Mouse (Mus musculus): ENCODE measurements at regions not wholly inside any gene's neighbourhood (a gene's known extent, or its start where the extent isn't known, plus 50 kb on each side); places are given as distances from the start of the nearest gene placed in this dataset.

DNA sequence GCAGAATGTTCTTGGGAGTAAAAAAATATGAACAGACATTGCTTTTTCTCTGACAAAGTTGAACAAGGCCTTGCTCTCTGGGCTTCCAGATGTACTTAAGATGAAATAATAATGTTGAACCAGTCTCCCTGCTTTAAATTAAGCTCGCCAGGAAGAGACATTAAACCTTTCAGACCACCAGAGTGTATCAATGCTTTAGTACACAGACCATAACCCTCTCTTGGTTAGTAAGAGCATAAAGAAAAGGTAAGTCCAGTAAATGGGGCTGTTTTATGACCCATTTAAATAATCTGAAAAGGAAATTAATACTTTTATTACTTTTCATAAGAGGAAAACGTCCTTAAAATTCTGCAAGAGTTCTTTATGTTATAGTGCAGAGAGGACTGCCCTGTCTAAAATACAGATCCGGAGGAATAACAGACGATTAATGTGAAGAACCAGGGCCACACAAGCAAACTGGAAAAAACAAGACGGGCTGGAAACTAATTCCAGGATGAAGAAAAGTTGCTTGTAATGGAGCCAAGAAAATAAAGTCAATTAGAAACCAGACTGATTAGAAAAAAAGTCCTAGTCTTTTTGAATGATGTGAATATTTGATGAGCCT lies 74.4 kb downstream of the Mettl11b start:
- DNase-seq (ENCODE audit: low read depth, low spot score) = no peak

DNA sequence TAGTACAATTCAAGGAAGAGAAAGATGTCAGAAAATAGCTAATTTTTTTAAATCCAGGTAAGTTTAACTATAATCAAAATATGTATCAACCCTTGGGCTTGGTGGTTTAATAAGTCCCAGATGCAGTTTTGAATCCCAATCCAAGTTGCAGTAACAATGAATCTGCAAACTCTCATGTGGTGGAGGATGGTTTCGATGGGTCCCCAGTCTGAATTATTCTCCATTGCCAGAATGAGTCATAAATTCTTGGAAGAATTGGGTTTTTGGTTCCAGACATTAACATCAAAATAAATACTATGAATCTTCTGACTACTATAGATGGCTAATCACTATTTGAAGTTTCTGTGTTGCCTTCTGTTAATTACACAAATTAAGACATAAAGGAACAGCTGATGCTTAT lies 82.9 kb downstream of the Mettl11b start:
- DNase-seq (ENCODE audit: low read depth, low spot score) = no peak

DNA sequence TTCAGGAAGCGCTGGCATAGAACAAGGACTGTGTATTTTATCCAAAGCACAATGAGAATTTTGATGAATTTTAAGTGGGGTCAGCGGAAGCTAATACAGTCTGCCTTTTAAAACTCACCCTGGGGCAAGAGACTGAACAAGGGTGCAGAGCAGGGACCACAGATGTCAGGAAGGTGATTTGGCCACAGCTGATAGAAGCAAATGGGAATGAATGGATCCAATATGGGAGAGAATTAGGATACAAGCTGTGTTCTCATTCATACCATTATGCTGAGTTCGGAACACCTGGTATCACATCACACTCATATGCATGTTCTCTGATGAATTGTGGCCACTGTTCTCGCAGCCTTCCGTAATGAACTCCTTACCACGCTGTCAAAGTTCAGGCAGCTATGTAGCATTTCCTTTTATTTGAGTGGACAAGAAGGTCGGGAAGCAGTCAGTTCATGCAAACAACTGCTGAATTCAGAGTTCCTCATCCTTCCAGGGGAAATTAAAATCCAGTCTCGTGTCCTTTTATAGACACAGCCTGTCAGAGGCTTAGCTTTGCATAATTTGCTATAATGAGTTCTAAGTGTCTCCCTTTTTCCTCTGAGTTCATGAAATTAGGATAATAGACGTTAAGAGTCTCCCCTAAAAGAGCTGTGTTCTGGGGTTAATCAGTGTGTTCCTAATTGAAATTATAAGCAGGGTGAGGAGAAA lies 84.4 kb downstream of the Mettl11b start:
- DNase-seq (ENCODE audit: low read depth, low spot score) = no peak

DNA sequence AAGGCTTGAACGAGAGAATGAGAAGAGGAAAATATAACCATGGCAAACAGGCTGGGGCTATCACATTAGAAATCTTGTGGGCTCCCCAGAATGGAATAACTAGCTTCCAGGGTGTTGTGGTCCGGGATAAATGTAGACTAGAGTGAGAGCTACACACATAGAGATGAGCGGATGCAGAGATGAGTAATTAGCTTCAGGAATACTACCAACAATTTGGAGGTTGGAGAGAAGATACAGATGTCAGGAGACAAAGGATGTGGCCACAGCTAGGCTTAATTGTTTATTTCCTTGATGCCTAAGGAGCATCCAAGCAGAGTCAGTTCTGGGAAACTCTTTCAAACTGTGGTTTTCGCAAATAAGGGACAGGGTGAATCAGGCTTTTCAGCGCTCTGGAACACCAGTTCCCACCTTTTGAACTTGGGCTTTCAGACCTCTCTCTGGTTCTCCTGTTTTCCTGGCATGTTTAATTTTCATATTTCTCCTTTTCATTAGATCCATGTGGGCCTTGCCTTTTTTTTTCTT lies 94.7 kb downstream of the Mettl11b start:
- DNase-seq (ENCODE audit: low read depth, low spot score) = no peak

DNA sequence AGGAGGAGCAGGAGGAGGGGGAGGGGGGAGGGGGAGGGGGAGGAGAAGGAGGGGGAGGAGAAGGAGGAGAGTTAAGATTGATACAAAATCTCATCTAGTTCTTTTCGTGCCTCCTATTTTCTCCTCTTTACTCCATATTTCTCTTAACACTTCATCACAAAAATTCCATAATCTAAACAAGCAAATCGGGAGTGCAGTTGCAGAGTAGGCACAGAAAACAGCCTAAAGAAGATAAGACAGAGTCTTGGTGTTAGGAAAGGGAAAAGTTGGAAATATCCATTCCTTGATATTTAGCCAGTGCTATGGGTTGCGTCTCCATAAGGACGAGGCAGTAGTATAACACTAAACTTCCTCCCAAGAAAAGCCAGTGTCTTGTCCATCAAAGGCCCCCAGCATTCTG lies 100.1 kb downstream of the Mettl11b start:
- DNase-seq (ENCODE audit: low read depth, low spot score) = no peak

DNA sequence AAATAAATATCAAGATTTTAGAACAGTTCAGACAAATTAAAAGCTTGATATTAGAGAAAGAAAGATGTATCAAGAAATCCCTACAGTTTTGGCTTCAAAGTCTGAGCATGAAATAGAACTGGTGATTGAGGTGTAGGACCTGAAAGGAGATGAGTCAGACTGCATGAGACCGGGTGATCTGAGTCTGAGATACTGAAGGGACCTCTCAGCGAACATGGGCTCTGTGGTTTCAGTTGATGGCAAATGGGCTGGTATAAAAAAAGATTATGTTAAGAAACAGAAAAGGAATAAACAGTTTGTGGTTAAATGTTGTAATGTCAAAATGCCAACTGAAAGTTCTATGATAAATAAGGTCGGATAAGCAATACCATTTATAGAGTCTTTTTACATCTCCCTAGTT lies 103.7 kb downstream of the Mettl11b start:
- DNase-seq (ENCODE audit: low read depth, low spot score) = no peak

DNA sequence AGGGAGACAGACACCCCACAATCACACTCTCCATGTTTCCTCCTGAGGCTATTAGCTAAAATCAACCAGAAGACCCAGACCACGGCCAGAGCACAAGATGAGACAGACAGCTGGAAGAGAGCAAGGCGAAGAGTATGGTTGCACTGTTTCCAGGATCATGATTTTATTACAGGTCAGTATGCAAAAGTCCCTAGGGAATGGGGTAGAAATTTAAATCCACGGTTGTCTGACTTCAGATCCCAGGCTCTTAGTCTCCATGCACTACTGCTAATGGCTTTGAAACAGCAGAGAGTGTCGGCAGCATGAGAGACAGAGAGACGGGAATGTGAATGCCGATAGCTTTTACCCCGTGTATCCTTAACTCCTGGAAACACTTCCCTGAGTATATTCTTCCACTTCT lies 105.2 kb downstream of the Mettl11b start:
- peak; percentile 14 for DNase-seq (ENCODE audit: low read depth, low spot score)

DNA sequence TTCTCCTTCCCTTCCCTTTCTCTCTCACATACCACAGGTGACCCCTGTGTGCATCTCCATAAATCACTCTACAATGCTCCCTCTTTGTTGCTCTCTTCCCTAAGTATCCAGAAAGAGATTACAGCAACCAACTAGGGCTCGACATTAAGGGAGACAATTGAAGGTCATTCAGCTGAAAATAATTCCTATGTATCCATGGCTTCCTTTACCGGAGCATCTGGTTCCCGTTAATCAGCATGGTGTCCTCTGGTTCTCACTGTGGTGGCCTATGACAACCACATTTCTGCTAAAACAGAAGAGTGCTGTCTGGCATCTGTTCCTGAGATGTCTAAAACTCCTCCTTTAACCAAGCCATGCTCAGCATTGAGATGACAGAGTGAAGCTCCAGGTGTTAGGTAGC lies 106.9 kb downstream of the Mettl11b start:
- DNase-seq (ENCODE audit: low read depth, low spot score) = peak; percentile 24

DNA sequence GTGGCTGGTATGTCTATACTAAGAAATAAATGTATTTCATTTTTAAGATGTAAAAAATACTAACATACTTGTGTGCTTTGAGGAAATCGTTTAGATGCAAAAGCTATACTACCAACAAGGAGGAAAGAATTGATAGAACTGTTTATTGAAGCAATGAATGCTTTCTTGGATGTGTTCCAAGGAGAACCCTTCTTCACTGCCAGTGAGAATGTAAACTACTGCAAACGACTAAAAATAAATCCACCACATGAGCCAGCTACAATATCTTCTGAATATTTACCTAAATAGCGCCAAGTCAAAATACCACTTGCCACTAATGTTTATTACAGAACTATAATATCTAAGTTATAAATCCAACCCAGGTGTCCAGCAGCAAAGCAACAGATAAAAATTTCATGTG lies 108.4 kb downstream of the Mettl11b start:
- no peak for DNase-seq (ENCODE audit: low read depth, low spot score)

DNA sequence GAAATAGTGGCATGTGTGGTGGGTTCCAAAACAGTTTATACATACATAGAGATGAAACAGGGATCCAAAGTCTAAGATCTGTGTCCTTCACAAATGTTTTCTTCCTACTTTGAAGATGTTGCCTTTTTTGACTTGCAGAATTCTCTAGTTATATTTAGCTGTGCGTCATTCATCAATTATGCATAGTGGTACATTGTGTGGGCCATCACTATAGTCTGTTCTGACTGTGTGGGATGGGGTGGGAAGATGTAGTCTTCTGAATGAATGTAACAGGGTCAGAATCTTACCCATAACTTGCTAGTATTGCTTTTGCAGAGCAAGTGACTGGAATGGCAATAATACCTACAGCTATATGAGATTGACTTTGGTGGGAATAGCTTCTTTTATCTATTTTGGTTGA lies 116.6 kb downstream of the Mettl11b start:
- no peak for DNase-seq (ENCODE audit: low read depth, low spot score)

DNA sequence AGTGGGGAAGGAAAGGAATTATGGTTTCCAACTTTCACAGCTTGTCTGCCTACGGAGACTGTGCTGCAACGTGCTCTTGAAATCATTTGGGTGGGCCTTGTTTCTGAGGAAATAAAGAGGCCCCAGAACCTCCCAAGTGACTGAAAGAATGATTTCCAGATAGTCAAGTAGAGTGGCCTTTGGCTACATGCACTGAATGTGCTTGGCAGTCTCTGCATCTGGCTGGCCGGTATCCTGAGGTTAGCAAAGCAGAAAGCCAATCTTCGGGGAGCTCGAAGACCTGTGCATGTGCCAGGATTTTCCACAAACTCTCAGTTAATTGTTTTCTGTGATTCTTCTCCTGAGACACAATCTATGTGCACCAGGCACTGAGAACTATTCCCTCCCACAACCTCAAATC lies 117.3 kb downstream of the Mettl11b start:
- DNase-seq (ENCODE audit: low read depth, low spot score) = no peak

DNA sequence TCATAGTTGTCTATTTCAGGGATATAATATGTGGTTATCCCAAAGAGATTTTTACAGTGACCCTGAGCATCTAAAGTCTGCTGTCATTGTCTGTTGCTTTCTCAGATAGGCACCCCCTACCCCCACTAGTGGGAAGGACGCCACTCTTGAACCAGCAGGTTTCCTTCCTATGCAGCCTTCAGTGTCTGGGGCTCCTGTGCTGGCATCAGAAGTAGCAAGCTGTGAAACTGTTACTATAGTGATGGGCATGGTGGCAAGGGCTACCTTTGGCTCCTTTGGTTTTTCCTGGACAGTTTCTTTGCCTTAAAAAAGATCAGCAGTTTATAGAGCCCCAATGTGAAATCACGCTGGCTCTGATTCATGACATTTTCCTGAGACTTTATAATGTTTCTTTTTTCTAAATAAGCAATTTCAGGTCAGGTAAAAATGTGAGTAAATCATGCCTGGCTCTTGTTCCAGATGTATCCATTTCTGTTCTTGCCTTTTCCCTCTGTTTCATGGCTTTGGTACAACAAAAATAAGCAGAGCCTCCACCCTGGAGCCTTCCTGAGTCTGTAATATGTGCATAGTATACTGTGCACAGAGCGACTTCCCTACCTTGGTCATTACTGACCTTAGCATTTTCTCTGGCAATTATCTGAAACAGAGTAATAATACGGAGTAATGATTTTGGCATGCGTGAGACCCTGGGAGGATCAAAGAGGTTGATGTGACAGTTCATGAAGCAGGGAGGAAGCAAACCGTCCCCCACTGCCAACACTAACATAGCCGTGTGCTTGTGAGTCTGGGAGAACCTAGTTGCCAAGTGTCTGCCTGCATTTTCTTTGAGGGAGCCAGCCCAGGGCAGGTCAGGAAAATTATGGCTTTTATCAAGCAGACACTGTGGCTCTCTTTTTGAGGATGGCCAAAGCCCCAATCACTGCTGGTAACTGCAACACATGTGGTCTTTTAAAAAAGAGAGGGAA lies 124.8 kb downstream of the Mettl11b start:
- no peak for DNase-seq (ENCODE audit: low read depth, low spot score)

DNA sequence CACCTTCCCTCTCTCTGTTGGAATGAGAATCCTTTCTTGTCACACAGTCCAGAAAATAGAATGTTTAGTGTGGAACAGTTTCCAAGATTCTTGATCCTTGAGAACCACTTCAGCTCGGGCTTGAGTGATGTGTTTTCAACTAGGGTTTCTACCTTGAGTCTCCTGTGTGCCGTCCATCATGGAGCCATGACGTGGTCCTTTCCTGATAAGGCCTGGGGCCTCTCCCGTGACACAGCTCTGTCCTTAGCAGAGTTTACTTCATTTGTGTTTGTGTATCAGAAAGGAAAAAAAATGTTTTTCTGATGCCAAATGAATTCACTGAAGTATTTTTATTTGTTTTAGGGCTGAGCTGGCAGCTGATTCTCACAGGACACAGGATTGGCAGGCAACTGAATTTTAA lies 148.6 kb downstream of the Mettl11b start:
- no peak for DNase-seq (ENCODE audit: low read depth, low spot score)

DNA sequence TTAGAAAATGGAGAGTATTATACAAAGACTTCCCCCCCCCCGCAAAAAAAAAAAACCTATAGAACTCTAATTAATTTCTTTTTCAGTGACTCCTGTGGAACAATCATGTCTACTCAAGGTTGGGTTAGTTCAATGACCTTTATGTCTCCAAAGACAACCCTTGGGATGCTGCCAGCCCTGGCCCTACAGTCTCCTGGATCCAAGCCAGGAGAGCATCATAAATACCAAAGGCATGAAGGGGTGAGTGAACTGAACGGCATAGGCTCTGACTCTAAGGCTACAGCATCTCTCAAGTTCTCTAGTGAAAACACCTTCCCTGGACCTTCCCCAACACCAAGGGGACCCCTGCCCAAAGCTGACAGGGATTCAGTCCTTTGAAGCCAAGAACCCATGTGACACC lies 149.4 kb downstream of the Mettl11b start:
- no peak for DNase-seq (ENCODE audit: low read depth, low spot score)

DNA sequence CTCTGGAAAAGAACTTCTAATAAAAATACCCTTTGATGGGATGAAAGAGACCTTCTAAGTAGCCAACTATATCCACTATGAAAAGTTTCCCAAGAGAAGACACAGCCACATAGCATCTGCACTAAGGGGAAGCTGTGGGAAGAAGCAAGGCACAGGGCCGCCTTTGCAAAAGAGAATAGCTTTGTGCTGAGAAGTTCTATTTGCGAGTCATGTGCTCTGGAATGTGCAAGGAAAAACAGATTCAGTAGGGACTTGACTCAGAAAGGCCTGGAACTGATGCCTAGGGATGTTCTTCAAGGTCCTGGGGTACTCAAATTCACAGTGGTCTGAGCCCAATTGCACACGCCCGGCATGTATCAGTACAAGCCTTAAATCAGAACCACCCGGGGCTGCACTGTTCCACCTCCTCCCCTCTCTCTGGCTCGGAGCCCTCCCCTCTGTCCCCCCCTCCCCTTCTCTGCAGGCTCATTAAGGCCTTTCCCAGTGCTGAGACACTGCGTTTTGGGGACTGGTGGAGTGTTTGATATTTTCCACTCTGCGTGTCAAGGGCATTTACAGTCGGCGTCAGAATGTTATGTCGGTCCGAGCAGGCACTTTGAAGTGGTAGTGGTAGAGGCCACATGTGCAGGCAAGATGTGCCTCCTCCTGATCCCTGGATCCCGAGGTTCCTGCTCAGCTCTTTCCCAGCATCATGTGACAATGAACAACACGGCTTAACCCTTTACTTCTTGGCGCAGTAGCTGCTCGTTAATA lies 150.4 kb downstream of the Mettl11b start:
- DNase-seq (ENCODE audit: low read depth, low spot score) = peak; percentile 53

DNA sequence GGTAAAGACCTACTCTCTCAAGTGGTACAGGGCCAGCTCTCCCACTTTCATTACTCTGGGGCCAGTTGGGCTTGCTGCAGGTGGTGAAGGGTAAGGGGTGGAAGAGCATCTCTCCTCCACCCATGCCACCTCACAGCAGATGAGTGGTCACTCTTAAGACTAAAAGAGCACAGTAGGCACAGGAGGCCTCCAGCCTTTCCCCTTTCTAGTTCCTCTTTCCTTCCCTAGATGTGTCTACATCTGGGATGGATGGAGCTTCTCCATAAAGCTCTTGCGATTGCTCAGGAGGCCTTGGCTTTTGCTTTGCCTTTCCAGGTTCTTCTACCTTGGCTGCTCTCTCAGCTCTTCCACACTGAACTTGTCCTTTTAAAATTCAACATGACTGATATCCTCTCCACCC lies 151.5 kb downstream of the Mettl11b start:
- no peak for DNase-seq (ENCODE audit: low read depth, low spot score)

DNA sequence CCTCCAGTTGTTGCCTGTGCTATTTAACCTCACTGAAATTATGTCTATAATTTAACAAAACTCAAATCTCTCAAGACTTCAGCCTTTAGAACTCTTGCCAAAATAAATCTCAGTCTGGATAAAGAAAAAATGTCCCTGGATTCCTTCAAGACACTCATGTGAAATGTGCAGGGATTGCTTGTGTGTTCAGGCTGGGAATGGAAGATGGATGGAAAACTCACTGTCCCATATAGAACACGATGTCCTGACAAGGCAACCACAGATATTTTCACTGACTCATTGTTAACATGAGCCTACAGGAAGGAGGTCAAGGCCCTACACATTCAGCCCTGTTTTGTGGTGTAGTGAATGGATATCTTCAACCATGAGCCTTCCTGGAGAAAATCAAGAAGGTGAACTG lies 160.3 kb upstream of the Gorab start:
- DNase-seq (ENCODE audit: low read depth, low spot score) = no peak

DNA sequence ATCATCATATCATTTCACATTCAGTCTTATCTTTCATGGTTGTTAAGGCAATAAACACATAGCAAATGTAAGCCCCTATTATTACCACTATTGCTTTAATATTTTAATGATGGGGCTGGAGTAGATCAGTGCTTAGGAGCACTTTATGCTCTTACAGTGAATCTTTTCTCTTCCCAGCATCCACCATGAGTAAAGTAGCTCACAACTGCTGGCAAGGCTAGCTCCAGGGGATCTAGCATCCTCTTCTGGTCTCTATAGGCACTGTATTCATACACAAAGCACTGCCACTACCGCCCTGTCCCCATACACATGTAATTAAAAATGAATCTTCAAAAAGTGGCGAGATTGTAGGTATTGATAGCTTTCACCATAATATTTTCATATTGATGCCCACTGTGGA lies 159.6 kb upstream of the Gorab start:
- no peak for DNase-seq (ENCODE audit: low read depth, low spot score)

DNA sequence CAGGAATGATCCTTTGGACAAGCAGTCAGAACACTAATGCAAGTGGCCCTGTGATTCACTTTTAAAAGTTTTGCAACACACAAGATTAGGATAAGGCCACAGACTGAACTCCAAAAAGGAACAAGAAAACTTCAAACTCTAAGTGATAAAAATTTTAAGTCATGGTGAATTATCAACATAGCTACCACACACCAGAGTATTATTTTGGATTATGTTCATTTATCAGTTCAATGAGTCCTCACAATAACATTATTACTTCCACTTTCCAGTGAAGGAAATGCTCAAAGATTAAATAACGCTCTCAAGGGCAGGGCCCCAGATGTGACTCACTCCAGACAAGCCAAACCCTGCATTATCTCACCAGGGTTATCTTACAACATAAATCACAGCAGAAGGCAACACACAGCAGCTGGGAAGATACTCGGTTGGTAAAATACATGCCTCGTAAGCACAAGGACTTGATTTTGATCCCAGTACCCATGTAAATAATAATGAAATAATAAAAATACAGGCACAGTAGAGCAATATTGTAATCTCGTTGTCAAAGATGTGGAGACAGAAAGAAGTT lies 158.8 kb upstream of the Gorab start:
- no peak for DNase-seq (ENCODE audit: low read depth, low spot score)

DNA sequence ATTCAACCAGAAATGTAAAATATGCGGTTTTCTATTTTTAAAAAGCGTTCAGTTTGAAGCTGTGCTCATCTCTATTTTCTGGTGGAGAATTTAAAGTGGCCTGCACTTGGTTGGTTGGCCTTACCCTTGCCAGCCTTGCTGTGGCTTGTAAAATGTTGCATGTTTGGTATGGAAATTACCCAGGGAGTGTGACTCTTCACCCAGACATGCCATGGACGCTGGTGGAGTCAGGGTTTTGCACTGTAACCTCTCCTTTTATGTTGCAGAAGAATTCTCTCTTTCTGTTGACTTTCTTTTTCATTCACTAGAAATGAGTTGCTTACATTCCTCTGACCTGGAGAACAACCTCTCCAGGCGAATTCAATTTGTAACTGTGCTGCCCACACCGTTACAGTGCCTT lies 157.5 kb upstream of the Gorab start:
- DNase-seq (ENCODE audit: low read depth, low spot score) = no peak

DNA sequence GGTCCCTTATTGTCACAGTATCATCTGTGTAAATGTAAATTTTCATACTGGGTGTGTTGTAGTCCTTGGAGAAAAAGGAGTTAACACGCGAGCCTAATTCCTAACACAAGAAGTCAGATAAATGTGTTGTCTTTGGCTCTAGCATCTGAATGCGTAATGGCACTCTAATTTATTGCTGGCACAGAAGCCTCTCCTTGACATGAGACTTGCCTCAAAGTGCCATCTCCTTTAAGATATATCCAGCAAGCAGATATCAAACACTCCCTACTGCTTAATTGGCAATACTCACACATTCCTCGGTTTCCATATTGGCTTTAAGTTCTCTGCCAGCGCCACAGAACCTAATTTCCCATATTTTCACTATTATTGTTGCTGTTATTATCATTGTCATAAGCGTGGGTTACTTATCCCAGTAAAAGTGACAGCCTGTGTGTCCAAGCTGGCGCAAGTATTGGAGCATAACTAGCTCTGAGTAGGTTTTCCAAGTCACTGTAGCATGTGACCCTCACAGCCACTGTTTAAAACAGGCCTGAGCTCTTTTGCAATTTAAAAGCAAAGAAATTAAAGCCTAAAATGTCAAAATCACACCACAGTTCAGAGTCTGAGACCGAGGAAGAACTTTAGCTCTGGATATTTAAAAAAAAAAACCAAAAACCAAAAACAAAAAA lies 156.9 kb upstream of the Gorab start:
- no peak for DNase-seq (ENCODE audit: low read depth, low spot score)
